Mouse (Mus musculus) cerebellum, adult 9-11 months (tissue): Measurements from ENCODE around the gene Itpk1.

ENCODE experiments used
- DNase-seq: peaks from one replicate; pipeline ENCODE4 v3.0.0; 2022

The Itpk1 gene

GRCm38 (mm10) chr12:102713153-102713865 is 8.6 kb upstream of the Itpk1 start:
- no peak for DNase-seq

- peak; percentile 96 for DNase-seq
Measured at GRCm38 (mm10) chr12:102710851-102711375, 6.2 kb upstream of the Itpk1 start.

GRCm38 (mm10) chr12:102709896-102710295 is 5.2 kb upstream of the Itpk1 start:
- DNase-seq, result peak; percentile 40

GRCm38 (mm10) chr12:102708220-102708619 is 3.5 kb upstream of the Itpk1 start:
- DNase-seq, result peak; percentile 53

GRCm38 (mm10) chr12:102706833-102707463 is 2.2 kb upstream of the Itpk1 start:
- peak; percentile 41 for DNase-seq

- peak; percentile 46 for DNase-seq
Measured at GRCm38 (mm10) chr12:102705906-102706640, 1.3 kb upstream of the Itpk1 start.

GRCm38 (mm10) chr12:102705216-102705871 is 614 bp upstream of the Itpk1 start:
- peak; percentile 94 for DNase-seq

GRCm38 (mm10) chr12:102703921-102704408 is 765 bp downstream of the Itpk1 start:
- peak; percentile 67 for DNase-seq

GRCm38 (mm10) chr12:102703441-102703840 is 1.3 kb downstream of the Itpk1 start:
- DNase-seq, result peak; percentile 73

- DNase-seq, result peak; percentile 69
Measured at GRCm38 (mm10) chr12:102703111-102703412, 1.7 kb downstream of the Itpk1 start.

GRCm38 (mm10) chr12:102702356-102703110 is 2.2 kb downstream of the Itpk1 start:
- DNase-seq, result peak; percentile 76

- DNase-seq, result peak; percentile 61
Measured at GRCm38 (mm10) chr12:102701691-102702207, 3.0 kb downstream of the Itpk1 start.

- no peak for DNase-seq
Measured at GRCm38 (mm10) chr12:102700453-102700852, 4.3 kb downstream of the Itpk1 start.

- DNase-seq, result no peak
Measured at GRCm38 (mm10) chr12:102699156-102699555, 5.6 kb downstream of the Itpk1 start.

GRCm38 (mm10) chr12:102698089-102698684 is 6.5 kb downstream of the Itpk1 start:
- DNase-seq, result peak; percentile 47

GRCm38 (mm10) chr12:102697381-102697780 is 7.3 kb downstream of the Itpk1 start:
- DNase-seq, result no peak

- DNase-seq, result peak; percentile 37
Measured at GRCm38 (mm10) chr12:102696635-102697354, 7.9 kb downstream of the Itpk1 start.

- peak; percentile 53 for DNase-seq
Measured at GRCm38 (mm10) chr12:102695369-102696239, 9.1 kb downstream of the Itpk1 start.

GRCm38 (mm10) chr12:102691761-102692160 is 13.0 kb downstream of the Itpk1 start:
- DNase-seq, result no peak

GRCm38 (mm10) chr12:102691180-102691579 is 13.6 kb downstream of the Itpk1 start:
- no peak for DNase-seq
